Mouse (Mus musculus): Measurements from ENCODE around the gene Rcsd1. TPM values are rescaled to one million over a fixed set of nuclear protein-coding genes. Genes with fewer than 3 reads are reported as not detected.

Gene Rcsd1
- polyA plus RNA-seq, 1 experiment = 40.9 TPM

- Histone ChIP-seq H3K4me3 (replicated peaks; ENCODE audit: extremely low read depth, low read depth, low read length) (no peak overlapping the region), H3K4me1 (ENCODE audit: control insufficient read depth, insufficient read depth, low read length) (no peaks in the 10 kb centered on the region; the same call in 1 of the 2 replicates)
- TF ChIP-seq CTCF (IDR thresholded peaks at IDR 0.05; ENCODE audit: insufficient read depth, low read length) (no peak), POLR2A (IDR thresholded peaks at IDR 0.05; ENCODE audit: borderline replicate concordance, extremely low read depth, low read depth, low read length) (no peak)
- DNase-seq = no peak
- 48% methylated on average over 9 of the region's 9 CpGs for WGBS
Measured at GRCm38 (mm10) chr1:165610321-165610999, 99.1 kb downstream of the Rcsd1 start.

DNA sequence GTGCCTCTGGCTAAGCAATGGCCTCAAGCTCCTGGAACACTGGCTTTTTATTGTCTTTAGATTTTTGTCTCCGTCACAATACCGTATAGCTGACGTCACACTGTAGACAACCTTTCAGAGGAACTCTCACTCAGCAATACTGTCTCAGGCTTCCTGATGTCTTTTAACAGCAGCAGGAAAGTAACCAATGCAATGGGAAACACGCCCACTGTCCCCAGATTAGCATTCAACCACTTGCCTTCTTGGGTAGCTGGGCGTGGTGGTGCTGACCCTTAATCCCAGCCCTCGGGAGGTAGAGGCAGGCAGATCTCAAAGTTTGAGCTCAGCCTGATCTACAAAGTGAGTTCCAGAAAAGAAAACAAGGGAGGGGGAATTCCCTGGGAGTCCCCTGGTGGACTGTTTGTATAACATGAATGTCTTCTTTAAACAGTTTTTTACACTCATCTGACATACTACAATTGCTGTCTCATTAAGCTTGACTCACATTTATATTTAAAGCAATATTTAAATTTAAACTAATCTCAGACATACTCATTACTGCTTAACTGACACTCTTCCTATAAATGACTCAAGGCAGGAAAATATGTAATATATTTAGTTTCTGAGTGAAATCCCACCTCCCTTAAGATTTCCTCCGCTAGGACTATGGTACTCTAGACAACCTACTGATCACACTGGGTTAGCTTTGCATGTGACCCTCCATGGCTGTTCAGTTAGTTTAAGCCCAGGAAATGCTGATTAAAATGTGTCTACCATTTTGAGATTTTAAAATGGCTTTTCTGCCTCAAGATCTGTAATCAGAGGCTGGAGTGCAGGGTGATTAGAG lies 99.8 kb downstream of the Rcsd1 start:
- WGBS = 53% methylated on average over 7 of the region's 7 CpGs
- H3K4me1 ChIP-seq (ENCODE audit: control insufficient read depth, insufficient read depth, low read length) = no peaks in the 10 kb centered on the region; the same call in 1 of the 2 replicates
- no peak for DNase-seq
- TF ChIP-seq POLR2A (IDR thresholded peaks at IDR 0.05; ENCODE audit: borderline replicate concordance, extremely low read depth, low read depth, low read length) (no peak), CTCF (IDR thresholded peaks at IDR 0.05; ENCODE audit: insufficient read depth, low read length) (no peak)
- H3K4me3 ChIP-seq (replicated peaks; ENCODE audit: extremely low read depth, low read depth, low read length) = no peak overlapping the region

- DNase-seq = no peak
- Histone ChIP-seq H3K4me1 (ENCODE audit: control insufficient read depth, insufficient read depth, low read length) (no peaks in the 10 kb centered on the region; the same call in 1 of the 2 replicates), H3K4me3 (replicated peaks; ENCODE audit: extremely low read depth, low read depth, low read length) (no peak overlapping the region)
- 76% methylated on average over 4 of the region's 4 CpGs for WGBS
- TF ChIP-seq CTCF (IDR thresholded peaks at IDR 0.05; ENCODE audit: insufficient read depth, low read length) (no peak), POLR2A (IDR thresholded peaks at IDR 0.05; ENCODE audit: borderline replicate concordance, extremely low read depth, low read depth, low read length) (no peak)
Measured at GRCm38 (mm10) chr1:165608904-165609303, 100.7 kb downstream of the Rcsd1 start.

DNA sequence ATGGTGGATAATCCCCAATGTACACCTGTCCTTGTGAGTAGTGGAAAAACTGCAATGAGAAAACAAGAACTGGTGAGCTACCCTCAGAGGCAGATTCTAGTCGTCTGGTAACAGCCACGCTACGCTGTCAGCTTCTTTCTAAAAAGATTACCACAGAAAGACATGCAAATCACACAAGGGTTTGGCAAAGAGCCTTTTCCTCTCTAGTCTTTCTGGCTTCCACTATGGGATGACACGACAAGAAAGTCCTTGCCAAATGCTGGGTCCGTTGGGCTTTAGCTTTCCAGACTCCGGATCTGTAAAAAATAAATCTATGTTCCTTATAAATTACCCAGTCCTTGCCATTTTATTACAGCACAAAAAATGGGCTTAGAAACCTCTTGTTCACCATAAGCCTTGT lies 103.8 kb downstream of the Rcsd1 start:
- no peak for DNase-seq
- WGBS = 71% methylated on average over 6 of the region's 6 CpGs
- no peak for TF ChIP-seq CTCF (IDR thresholded peaks at IDR 0.05; ENCODE audit: insufficient read depth, low read length)
- TF ChIP-seq POLR2A (IDR thresholded peaks at IDR 0.05; ENCODE audit: borderline replicate concordance, extremely low read depth, low read depth, low read length) = no peak

DNA sequence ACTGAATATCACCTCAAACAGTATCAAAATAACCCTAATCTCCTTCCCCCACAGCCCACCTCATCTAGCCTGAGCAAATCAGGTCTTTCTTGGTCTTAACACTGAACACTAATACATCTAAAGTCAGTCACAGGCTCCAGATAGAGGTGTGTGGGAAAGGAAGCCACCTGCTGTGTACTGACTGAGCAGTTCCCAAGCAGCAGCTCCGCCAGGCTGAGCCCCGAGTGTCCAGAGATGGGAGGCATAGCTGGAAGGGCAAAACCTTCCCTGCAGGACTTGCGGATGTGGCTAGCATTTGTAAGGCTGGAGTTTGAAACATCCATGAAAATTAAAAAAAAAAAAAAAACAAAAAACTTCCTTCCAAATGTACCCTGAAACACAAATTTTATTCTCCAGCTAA lies 104.4 kb downstream of the Rcsd1 start:
- Histone ChIP-seq H3K4me1 (ENCODE audit: control insufficient read depth, insufficient read depth, low read length) (no peaks in the 10 kb centered on the region; the same call in 1 of the 2 replicates), H3K4me3 (replicated peaks; ENCODE audit: extremely low read depth, low read depth, low read length) (no peak overlapping the region)
- 83% methylated on average over 3 of the region's 3 CpGs for WGBS
- TF ChIP-seq POLR2A (IDR thresholded peaks at IDR 0.05; ENCODE audit: borderline replicate concordance, extremely low read depth, low read depth, low read length) (no peak), CTCF (IDR thresholded peaks at IDR 0.05; ENCODE audit: insufficient read depth, low read length) (no peak)
- DNase-seq = no peak

More for the DNA sequence above, 103.8 kb downstream of the Rcsd1 start:
- Histone ChIP-seq H3K4me3 (replicated peaks; ENCODE audit: extremely low read depth, low read depth, low read length) (no peak overlapping the region), H3K4me1 (ENCODE audit: control insufficient read depth, insufficient read depth, low read length) (no peaks in the 10 kb centered on the region; the same call in 1 of the 2 replicates)

DNA sequence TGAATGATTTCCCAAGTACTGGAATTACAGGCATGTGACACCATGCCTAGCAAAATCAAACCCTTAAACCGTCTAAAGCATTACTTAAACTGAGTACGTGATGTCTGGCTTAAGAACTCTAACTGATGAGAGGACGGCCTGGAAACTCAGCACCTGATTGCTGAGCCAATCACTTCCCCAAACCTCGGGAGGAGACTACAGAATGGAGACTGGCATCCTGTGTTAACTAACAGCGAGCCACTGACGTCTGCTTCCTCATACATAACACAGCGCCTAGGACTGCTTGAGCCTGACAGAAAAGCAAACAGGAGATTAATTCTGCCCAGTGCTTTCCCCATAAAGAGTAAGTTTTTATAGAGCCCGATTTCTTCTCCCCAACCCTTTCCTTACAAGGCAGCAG lies 105.4 kb downstream of the Rcsd1 start:
- TF ChIP-seq POLR2A (IDR thresholded peaks at IDR 0.05; ENCODE audit: borderline replicate concordance, extremely low read depth, low read depth, low read length) (no peak), CTCF (IDR thresholded peaks at IDR 0.05; ENCODE audit: insufficient read depth, low read length) (no peak)
- DNase-seq = no peak
- 68% methylated on average over 8 of the region's 8 CpGs for WGBS
- no peak overlapping the region for H3K4me3 ChIP-seq (replicated peaks; ENCODE audit: extremely low read depth, low read depth, low read length)
- no peaks in the 10 kb centered on the region for H3K4me1 ChIP-seq (ENCODE audit: control insufficient read depth, insufficient read depth, low read length)

DNA sequence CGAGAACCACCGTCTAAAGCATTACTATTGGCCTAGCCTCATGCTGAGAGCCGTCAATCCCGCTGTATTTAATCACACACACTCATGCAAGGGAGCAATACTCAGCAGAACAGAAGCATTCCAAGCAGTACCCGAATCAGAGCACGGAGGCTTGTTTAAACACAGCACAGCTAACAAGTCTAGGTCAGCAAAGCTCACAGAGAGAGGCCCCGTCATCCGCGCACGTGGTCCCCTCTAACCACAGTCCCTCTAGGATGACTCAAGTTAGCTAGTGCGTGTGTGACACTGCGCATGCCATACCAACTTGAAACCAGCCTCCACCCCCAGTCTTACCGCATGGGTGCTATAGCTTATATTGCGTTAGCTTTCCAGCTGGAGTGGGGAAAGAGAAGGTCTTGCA lies 106.3 kb downstream of the Rcsd1 start:
- DNase-seq = no peak
- TF ChIP-seq CTCF (IDR thresholded peaks at IDR 0.05; ENCODE audit: insufficient read depth, low read length) (no peak), POLR2A (IDR thresholded peaks at IDR 0.05; ENCODE audit: borderline replicate concordance, extremely low read depth, low read depth, low read length) (no peak)
- 59% methylated on average over 14 of the region's 14 CpGs for WGBS
- Histone ChIP-seq H3K4me1 (ENCODE audit: control insufficient read depth, insufficient read depth, low read length) (no peaks in the 10 kb centered on the region), H3K4me3 (replicated peaks; ENCODE audit: extremely low read depth, low read depth, low read length) (no peak overlapping the region)

GRCm38 (mm10) chr1:165601775-165602280 lies 107.7 kb downstream of the Rcsd1 start:
- H3K4me1 ChIP-seq (ENCODE audit: control insufficient read depth, insufficient read depth, low read length) = no peaks in the 10 kb centered on the region
- H3K4me3 ChIP-seq (replicated peaks; ENCODE audit: extremely low read depth, low read depth, low read length) = no peak overlapping the region
- 80% methylated on average over 10 of the region's 10 CpGs for WGBS
- no peak for DNase-seq
- TF ChIP-seq CTCF (IDR thresholded peaks at IDR 0.05; ENCODE audit: insufficient read depth, low read length) = no peak
- no peak for TF ChIP-seq POLR2A (IDR thresholded peaks at IDR 0.05; ENCODE audit: borderline replicate concordance, extremely low read depth, low read depth, low read length)

Other genes starting within 250 kb of the Rcsd1 start
- gene Dcaf6, start 249.3 kb downstream of the Rcsd1 start, polyA plus RNA-seq (2012; rRNA removed) = 20.0 and 26.0 TPM in 2 replicates
- gene Mpc2, start 249.1 kb downstream of the Rcsd1 start, polyA plus RNA-seq (2012; rRNA removed) = 53.8 and 63.5 TPM in 2 replicates
- 0.08 and 0.14 TPM in 2 replicates for gene Adcy10, start 224.6 kb downstream of the Rcsd1 start, polyA plus RNA-seq (2012; rRNA removed)
- 33.6 and 47.2 TPM in 2 replicates for gene Mpzl1, start 75.2 kb downstream of the Rcsd1 start, polyA plus RNA-seq (2012; rRNA removed)
- gene Creg1, start 54.0 kb upstream of the Rcsd1 start, polyA plus RNA-seq (2012; rRNA removed) = 91.8 and 94.8 TPM in 2 replicates
- gene Cd247, start 78.9 kb upstream of the Rcsd1 start, polyA plus RNA-seq (2012; rRNA removed) = 8.7 and 10.7 TPM in 2 replicates

Measured in lung, adult 2 months (tissue).